Mouse (Mus musculus): ENCODE data around the gene 2310057M21Rik. TPM values are rescaled to one million over a fixed set of nuclear protein-coding genes. Genes with fewer than 3 reads are reported as not detected.

2310057M21Rik gene
- polyA plus RNA-seq, 1 experiment from 2014 or later: 18.5 TPM

- peaks cover 16% of the 10 kb centered on the region for H3K36me3 ChIP-seq
- 4% methylated on average over 47 of the region's 47 CpGs for WGBS
- no peaks in the 10 kb centered on the region for H3K9me3 ChIP-seq
- H3K4me3 ChIP-seq: peak within 1 kb of the TSS; percentile 83
- H3K9ac ChIP-seq: peak within 1 kb of the TSS; percentile 96
- peaks cover 10% of the 10 kb centered on the region for H3K4me1 ChIP-seq
- peak within 1 kb of the TSS; percentile 79 for H3K4me2 ChIP-seq
- no peaks in the 10 kb centered on the region for H3K27me3 ChIP-seq (replicated peaks)
- ATAC-seq (ENCODE audit: extremely low read depth, insufficient number of reproducible peaks, low FRiP score, low TSS enrichment): peak; percentile 87
- H3K27ac ChIP-seq (replicated peaks): peak within 1 kb of the TSS; percentile 99
Measured at GRCm38 (mm10) chr7:131370648-131371469, 8.3 kb upstream of the 2310057M21Rik start, which contains the start of gene Pstk. Gene Pstk (plus strand): TSS chr7:131371141.

DNA sequence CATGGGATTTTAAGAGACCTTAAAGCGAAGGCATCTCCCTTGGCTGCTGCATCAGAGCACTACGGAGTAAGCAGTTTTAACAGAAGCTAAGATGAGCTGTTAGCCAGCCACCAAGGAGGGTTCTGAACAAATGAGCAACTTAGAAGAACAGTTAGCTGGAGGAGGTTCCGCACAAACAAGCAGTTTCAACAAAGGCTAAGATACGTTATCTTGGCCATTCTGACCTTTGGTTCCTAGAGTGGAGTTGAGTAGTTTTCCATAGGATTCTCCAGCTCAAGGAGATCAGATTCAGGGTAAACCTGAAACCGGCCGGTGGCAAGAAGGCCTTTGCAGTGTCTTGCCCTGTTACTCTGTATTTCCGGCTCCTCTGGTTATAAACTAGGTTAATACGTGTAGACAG, 1.6 kb upstream of the 2310057M21Rik start:
- H3K27me3 ChIP-seq (replicated peaks): no peaks in the 10 kb centered on the region
- peaks cover 21% of the 10 kb centered on the region for H3K4me1 ChIP-seq
- no peak overlapping the region for H3K9ac ChIP-seq
- no peaks in the 10 kb centered on the region for H3K9me3 ChIP-seq
- no peak overlapping the region; the same call in 1 of the 2 replicates for H3K27ac ChIP-seq (replicated peaks)
- ATAC-seq (ENCODE audit: extremely low read depth, insufficient number of reproducible peaks, low FRiP score, low TSS enrichment): no peak
- no peak overlapping the region for H3K4me3 ChIP-seq
- peaks cover 14% of the 10 kb centered on the region for H3K36me3 ChIP-seq
- no peak overlapping the region for H3K4me2 ChIP-seq
- WGBS: 81% methylated on average over 8 of the region's 8 CpGs

- 0% methylated on average over 35 of the region's 35 CpGs for WGBS
- H3K9me3 ChIP-seq: no peaks in the 10 kb centered on the region
Measured at GRCm38 (mm10) chr7:131362269-131362614, 317 bp downstream of the 2310057M21Rik start.

DNA sequence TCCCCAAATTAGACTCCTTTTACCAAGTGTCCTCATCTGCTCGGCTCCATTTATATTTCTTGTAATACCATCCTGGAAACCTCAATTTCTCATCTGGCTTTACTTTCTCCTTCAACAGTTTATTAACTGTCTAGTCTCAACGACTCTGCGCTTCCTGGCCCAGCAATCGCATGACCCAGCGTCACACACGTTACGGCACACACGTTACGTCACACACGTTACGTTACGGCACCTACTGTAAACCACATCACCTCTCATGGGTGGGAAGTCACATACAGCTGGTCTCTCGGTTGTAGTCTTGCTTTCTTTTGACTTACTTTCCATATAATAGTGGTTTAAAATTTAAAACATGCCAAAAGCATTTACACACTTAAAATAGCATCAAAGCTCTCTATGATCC, 6.5 kb downstream of the 2310057M21Rik start:
- Histone ChIP-seq H3K27me3 (replicated peaks) (no peaks in the 10 kb centered on the region), H3K36me3 (peaks cover 82% of the 10 kb centered on the region), H3K9me3 (no peaks in the 10 kb centered on the region), H3K9ac (no peak overlapping the region), H3K4me3 (no peak overlapping the region), H3K27ac (replicated peaks) (no peak overlapping the region), H3K4me1 (peaks cover 2% of the 10 kb centered on the region), H3K4me2 (no peak overlapping the region)
- no peak for ATAC-seq (ENCODE audit: extremely low read depth, insufficient number of reproducible peaks, low FRiP score, low TSS enrichment)
- WGBS: 94% methylated on average over 13 of the region's 13 CpGs

More at GRCm38 (mm10) chr7:131362269-131362614, 317 bp downstream of the 2310057M21Rik start:
- ATAC-seq (ENCODE audit: extremely low read depth, insufficient number of reproducible peaks, low FRiP score, low TSS enrichment): peak; percentile 66
- Histone ChIP-seq H3K27me3 (replicated peaks) (no peaks in the 10 kb centered on the region), H3K36me3 (peaks cover 33% of the 10 kb centered on the region), H3K9ac (peak overlapping the region; percentile 96), H3K27ac (replicated peaks) (peak overlapping the region; percentile 98), H3K4me1 (peaks cover 21% of the 10 kb centered on the region), H3K4me3 (peak overlapping the region; percentile 80), H3K4me2 (peak overlapping the region; percentile 85)

DNA sequence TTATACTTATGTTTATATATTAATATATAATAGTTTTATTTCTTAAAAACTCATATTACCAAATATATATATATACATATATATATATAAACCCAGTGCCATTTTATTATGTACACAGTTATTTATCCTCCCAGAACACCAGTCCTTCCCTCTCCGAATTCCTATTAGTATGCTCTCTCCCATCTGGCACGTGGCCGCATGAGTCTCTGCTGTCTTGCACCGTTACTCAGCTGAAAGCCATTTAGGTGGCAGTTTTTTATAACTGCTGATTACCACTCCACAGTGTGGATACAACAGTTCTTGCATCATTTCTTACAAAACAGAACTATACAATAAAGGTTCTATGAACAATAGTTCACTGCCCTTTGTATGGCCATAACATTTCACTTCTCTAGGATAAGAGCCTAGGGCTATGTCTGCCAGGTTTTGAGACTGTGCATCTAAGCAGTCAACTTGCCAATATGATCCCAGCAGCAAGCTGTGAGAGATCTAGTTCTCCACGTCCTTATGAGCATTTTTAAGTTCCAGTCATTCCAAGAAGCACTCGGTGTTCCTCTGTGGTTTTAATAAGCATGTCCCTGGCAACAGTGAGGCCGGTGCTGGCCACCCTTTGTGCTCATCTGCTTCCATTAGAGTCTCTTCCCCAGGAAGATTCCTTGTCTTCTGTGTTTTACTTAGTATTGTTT, 16.6 kb downstream of the 2310057M21Rik start:
- H3K9ac ChIP-seq: no peak overlapping the region
- H3K4me2 ChIP-seq: no peak overlapping the region
- no peaks in the 10 kb centered on the region for H3K27me3 ChIP-seq (replicated peaks)
- no peak overlapping the region for H3K27ac ChIP-seq (replicated peaks)
- H3K9me3 ChIP-seq: no peaks in the 10 kb centered on the region
- H3K4me3 ChIP-seq: no peak overlapping the region
- WGBS: 86% methylated on average over 7 of the region's 7 CpGs
- H3K36me3 ChIP-seq: peaks cover 94% of the 10 kb centered on the region
- no peak for ATAC-seq (ENCODE audit: extremely low read depth, insufficient number of reproducible peaks, low FRiP score, low TSS enrichment)
- H3K4me1 ChIP-seq: no peaks in the 10 kb centered on the region

- no peaks in the 10 kb centered on the region for H3K4me1 ChIP-seq
- no peaks in the 10 kb centered on the region for H3K27me3 ChIP-seq (replicated peaks)
- H3K9me3 ChIP-seq: no peaks in the 10 kb centered on the region
- H3K9ac ChIP-seq: no peak overlapping the region
- H3K4me2 ChIP-seq: no peak overlapping the region
- 71% methylated on average over 8 of the region's 8 CpGs for WGBS
- ATAC-seq (ENCODE audit: extremely low read depth, insufficient number of reproducible peaks, low FRiP score, low TSS enrichment): no peak
- peaks cover 37% of the 10 kb centered on the region for H3K36me3 ChIP-seq
- H3K27ac ChIP-seq (replicated peaks): no peak overlapping the region
- H3K4me3 ChIP-seq: no peak overlapping the region
Measured at GRCm38 (mm10) chr7:131337502-131338068, 25.0 kb downstream of the 2310057M21Rik start.

DNA sequence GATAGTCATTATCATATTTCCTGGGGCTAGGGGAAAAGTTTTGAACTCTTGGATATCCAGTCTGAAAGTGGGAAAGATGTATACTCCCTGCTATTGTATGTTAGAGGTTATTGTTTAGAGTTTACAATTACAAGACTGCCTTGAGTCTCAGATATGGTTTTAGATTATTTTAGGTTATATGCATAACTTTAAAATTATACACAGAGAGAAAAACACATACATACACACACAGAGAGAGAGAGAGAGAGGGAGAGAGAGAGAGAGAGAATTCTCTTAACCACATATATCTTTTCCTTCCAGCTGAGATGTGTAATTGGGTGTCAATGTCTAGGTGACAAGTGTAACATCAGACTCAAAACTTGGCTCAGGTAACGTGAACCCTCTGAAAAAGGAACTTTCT, 29.0 kb downstream of the 2310057M21Rik start, which contains the start of gene Fam24a:
Fam24a (plus strand) TSS at position 301 of the 400 bp plus-strand sequence.
- Histone ChIP-seq H3K27me3 (replicated peaks) (no peaks in the 10 kb centered on the region), H3K36me3 (peaks cover 4% of the 10 kb centered on the region; the same call in 1 of the 2 replicates), H3K9me3 (no peaks in the 10 kb centered on the region), H3K4me1 (no peaks in the 10 kb centered on the region), H3K9ac (no peak within 1 kb of the TSS), H3K4me3 (no peak within 1 kb of the TSS), H3K27ac (replicated peaks) (no peak within 1 kb of the TSS), H3K4me2 (no peak within 1 kb of the TSS)
- no peak for ATAC-seq (ENCODE audit: extremely low read depth, insufficient number of reproducible peaks, low FRiP score, low TSS enrichment)
- WGBS: 53% methylated on average over 1 of the region's 1 CpGs

DNA sequence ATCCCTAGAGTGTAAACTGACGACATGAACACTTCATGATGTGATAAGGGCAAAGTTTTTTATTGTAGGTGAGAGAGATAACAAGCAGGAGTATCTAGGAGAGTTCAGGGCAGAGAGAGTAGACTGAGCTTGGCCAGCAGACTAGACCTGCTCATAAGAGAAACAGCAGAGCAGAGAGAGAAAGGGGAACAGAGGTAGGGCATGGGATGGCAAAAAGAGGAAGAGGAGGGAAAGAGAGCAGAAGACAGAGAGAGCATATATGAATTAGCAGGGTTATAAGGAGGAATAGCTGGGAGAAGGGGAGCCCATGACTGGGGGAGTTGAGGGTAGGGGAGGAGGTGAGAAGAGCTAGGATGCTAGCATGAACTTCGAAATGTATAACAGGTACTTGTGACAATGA, 30.9 kb downstream of the 2310057M21Rik start:
- H3K36me3 ChIP-seq: no peaks in the 10 kb centered on the region
- H3K4me2 ChIP-seq: no peak overlapping the region
- no peaks in the 10 kb centered on the region for H3K4me1 ChIP-seq
- 48% methylated on average over 2 of the region's 2 CpGs for WGBS
- H3K27ac ChIP-seq (replicated peaks): no peak overlapping the region
- no peak overlapping the region for H3K4me3 ChIP-seq
- H3K9ac ChIP-seq: no peak overlapping the region
- H3K27me3 ChIP-seq (replicated peaks): no peaks in the 10 kb centered on the region
- ATAC-seq (ENCODE audit: extremely low read depth, insufficient number of reproducible peaks, low FRiP score, low TSS enrichment): no peak
- no peaks in the 10 kb centered on the region for H3K9me3 ChIP-seq

GRCm38 (mm10) chr7:131329416-131329815, 33.1 kb downstream of the 2310057M21Rik start, which contains the start of gene Fam24b:
Gene Fam24b (minus strand): TSS chr7:131329516.
- 86% methylated on average over 5 of the region's 5 CpGs for WGBS
- no peaks in the 10 kb centered on the region for H3K36me3 ChIP-seq
- no peaks in the 10 kb centered on the region for H3K4me1 ChIP-seq
- no peaks in the 10 kb centered on the region for H3K9me3 ChIP-seq
- no peak for ATAC-seq (ENCODE audit: extremely low read depth, insufficient number of reproducible peaks, low FRiP score, low TSS enrichment)
- no peak within 1 kb of the TSS for H3K9ac ChIP-seq
- H3K27ac ChIP-seq (replicated peaks): no peak within 1 kb of the TSS
- H3K27me3 ChIP-seq (replicated peaks): no peaks in the 10 kb centered on the region
- H3K4me3 ChIP-seq: no peak within 1 kb of the TSS
- no peak within 1 kb of the TSS for H3K4me2 ChIP-seq

DNA sequence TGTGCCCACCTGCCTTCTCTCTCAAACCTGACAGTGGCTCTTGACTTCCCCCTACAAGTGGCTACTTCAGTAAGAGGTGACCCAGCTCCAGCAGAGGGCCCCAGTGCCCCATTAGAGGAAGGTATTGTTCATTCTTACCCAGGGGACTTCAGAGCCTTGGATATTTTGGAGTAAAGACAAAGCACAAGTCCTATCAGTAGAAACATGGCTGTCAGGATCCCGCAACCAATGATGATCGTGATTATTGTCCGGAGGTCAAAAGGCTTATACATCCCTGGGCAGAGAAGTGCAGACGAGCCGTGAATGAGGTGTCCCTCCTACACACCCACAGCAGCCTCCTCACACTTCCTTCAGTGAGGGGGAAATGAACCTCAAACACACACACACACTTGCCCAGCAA, 35.5 kb downstream of the 2310057M21Rik start:
- Histone ChIP-seq H3K4me1 (no peaks in the 10 kb centered on the region), H3K36me3 (no peaks in the 10 kb centered on the region), H3K27ac (replicated peaks) (no peak overlapping the region), H3K9me3 (no peaks in the 10 kb centered on the region), H3K4me2 (no peak overlapping the region), H3K9ac (no peak overlapping the region), H3K4me3 (no peak overlapping the region), H3K27me3 (replicated peaks) (no peaks in the 10 kb centered on the region)
- WGBS: 80% methylated on average over 5 of the region's 5 CpGs
- ATAC-seq (ENCODE audit: extremely low read depth, insufficient number of reproducible peaks, low FRiP score, low TSS enrichment): no peak

DNA sequence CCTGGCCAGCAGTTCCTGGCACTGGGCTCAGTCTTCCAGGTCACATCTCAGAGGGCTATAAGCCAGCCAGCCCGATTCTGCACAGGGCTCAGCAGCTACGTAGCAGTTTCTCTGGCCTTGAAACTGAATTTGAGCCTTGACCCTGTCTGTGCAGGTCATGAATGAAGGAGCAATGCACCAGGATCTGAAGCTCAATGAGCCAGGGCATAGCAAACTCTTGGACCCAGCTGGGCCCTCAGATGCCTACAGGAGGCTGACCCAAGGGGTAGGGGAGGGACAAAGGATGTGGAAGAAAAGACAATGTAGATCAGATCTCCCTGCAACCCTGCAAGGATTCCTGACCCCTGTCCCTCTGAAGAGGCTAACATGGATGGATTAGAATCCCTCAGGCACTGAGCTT, 40.4 kb downstream of the 2310057M21Rik start, which contains the start of gene Cuzd1:
Cuzd1 (minus strand) TSS at position 101 of the 400 bp plus-strand sequence.
- no peak within 1 kb of the TSS for H3K4me3 ChIP-seq
- no peaks in the 10 kb centered on the region for H3K27me3 ChIP-seq (replicated peaks)
- no peaks in the 10 kb centered on the region for H3K36me3 ChIP-seq
- peaks cover 7% of the 10 kb centered on the region for H3K4me1 ChIP-seq
- H3K9me3 ChIP-seq: no peaks in the 10 kb centered on the region
- no peak within 1 kb of the TSS for H3K4me2 ChIP-seq
- no peak within 1 kb of the TSS for H3K9ac ChIP-seq
- no peak for ATAC-seq (ENCODE audit: extremely low read depth, insufficient number of reproducible peaks, low FRiP score, low TSS enrichment)
- 74% methylated on average over 2 of the region's 2 CpGs for WGBS
- H3K27ac ChIP-seq (replicated peaks): no peak within 1 kb of the TSS

Data from heart, embryonic 13.5 days (tissue).